Mouse (Mus musculus): Measurements from ENCODE around the gene Col2a1.

Gene Col2a1

DNA sequence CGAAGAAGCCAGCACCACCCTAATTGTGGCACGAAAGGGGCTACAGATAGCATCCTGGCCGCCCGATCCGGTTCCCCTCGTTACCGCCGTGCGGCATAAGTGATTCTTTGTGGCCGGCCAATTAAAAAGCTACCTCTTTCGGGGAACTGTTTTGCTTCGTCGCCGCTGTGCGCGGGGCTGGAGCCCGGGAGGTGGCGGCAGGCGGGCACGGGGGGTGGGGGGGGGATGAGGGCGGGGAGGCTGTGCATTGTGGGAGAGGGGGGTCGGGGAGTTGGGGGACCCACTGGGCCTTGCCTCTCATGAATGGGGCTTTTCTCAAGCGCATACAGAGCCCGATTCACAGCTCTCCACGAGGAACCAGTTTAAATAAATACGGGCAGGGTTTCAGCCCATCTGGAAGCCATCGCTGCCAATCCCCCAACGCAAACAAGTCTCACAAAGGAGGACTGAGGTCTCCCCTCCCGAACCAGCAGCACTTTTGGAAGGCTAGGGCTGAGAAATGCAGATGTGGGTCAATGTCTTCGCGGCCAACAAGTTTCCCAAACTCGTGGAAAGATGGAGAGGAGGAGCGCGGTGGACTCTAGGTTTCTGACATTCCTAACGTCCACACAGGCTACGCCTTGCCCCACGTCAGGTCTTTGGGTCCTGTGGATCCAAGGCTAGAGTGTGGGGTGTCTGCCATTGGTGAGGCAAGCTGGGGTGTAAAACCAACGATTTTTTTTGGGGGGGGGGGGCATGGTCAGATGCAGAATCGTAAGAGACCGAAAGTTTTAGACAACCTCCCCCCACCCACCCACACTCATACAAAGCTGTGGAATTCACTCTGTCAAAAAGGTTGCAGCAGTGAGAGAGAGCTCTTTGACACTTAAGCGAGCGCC lies 2.1 kb downstream of the Col2a1 start:
- DNase-seq: no peak

DNA sequence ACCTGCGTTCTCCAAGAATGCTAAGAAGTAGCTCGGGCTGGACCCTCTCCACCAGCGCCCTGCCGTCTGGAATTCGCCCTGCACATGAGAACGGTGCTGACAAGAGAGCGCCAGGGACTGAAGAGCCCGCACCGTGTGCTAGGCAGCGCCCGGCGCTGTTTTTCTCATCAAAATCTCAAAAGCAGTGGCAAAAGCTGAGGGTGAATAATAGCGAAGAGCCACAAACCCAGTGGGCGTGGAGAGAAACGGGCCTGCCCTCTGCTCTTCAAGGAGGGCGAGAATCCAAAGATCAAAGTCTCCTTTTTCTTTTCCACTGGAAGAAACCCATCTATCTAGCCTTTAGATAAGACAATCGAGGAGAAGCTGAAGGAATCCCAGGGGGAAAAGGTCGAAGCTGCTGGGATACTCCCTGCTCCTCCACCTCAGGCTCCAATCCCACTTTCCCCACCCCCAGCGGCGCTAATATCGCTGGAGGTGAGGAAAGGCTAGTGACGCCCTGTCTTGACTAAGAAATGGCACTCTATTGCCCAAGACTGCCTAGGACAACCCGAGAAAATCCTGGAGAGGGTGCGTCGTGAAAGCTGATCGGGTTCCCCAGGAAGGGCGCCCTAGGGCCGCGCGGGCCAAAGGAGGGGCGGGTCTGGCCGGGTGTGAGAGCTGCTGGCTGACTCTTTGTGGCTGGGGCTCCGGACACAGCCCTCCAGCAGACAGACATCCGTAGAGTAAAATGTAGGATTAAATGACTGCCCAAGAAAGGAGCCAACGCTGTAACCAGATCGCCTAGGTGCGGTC lies 3.0 kb downstream of the Col2a1 start:
- peak; percentile 29 for DNase-seq

DNA sequence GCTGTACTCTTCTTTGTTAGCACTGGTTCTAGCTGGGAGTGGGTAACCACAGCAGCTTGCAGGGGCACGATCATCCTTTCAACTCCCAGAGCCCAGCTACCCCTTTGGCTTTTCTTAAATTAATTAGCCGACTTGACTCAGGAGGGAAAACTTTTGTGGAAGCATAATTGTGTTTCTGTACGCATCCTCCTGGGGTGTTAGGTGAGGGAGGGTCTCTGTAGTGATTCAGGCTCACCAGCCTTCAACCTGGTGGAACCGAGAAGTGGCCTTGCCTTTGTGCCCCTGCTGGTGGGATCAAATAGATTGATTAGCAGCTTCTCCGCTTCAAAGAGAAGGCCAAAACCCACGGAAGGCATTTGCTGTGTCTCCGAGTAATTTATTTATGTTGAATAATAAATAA lies 4.5 kb downstream of the Col2a1 start:
- DNase-seq: no peak

GRCm38 (mm10) chr15:97999546-97999945 lies 4.9 kb downstream of the Col2a1 start:
- DNase-seq: no peak

- DNase-seq: peak; percentile 86
Observed at GRCm38 (mm10) chr15:97996716-97997256, 7.7 kb downstream of the Col2a1 start.

- peak; percentile 91 for DNase-seq
Observed at GRCm38 (mm10) chr15:97992712-97993286, 11.7 kb downstream of the Col2a1 start.

GRCm38 (mm10) chr15:97992027-97992711 lies 12.3 kb downstream of the Col2a1 start:
- no peak for DNase-seq

DNA sequence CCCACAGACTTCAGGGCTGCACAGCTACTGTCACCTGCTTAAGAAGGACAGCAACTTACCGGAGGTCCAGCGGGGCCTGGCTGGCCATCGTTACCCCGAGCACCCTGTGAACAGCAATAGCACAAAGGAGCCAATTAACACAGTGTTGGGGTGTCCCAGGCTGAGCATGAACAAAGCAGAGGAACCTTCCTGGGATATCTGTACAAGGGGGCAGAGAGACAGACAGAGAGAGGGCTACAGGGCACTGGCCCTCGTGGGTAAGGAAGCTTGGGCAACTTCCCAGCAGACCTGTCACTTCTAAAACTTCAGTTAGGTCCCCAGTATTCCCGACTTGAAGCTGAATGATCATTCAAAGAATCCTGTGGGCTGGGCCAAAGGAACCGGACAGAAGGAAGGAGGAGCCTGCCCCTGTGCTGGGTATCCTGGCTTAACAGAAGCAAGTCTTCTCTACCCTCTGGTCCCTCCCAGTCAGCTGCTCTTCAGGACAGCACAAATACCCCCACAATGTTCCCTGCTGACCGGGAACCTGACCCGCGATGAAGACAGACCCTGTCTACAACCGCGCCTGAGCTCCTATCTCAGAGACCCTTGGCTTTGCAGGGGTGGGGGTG lies 13.1 kb downstream of the Col2a1 start:
- no peak for DNase-seq

DNA sequence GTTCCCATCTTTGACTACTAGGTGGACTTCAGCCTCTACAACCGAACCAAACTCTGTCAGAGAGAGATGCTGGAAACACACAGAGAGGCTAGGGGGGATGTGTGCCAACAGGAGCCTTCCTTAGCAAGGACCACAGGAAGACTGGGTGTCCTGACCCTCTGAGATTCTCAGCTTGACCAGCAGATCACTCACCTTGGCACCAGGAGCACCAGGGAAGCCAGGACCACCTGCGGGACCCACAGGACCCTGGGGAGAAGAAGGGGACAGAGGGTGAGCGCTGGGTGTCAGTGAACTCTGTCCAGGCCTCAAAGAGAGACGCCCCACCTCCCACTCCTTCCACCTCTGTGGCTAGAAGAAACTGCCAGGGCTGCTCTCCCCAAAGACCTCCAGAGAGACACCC lies 13.8 kb downstream of the Col2a1 start:
- no peak for DNase-seq

DNA sequence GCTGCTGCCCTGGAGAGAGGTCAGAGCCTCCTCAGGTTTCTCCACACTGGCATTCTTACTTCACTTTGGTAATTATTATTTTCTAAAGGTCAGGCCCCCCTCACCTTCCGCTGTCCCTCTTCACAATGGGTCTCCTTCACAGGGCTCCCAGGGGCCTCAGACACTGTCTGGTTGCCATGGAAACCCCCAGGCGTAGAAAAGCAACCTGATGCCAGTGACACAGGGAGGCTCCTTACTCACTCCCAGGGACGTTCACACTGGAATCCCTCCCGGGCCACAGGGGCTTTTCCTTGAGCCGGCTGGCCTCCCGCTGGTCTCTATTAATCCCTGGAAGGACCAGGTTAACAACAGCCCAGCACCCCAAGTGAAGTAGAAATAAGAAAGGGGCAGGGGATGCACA lies 14.4 kb downstream of the Col2a1 start:
- no peak for DNase-seq

- no peak for DNase-seq
Observed at GRCm38 (mm10) chr15:97989544-97989943, 15.0 kb downstream of the Col2a1 start.

- DNase-seq: no peak
Observed at GRCm38 (mm10) chr15:97981560-97981959, 22.9 kb downstream of the Col2a1 start.

- no peak for DNase-seq
Observed at GRCm38 (mm10) chr15:97973248-97974005, 31.1 kb downstream of the Col2a1 start.

DNA sequence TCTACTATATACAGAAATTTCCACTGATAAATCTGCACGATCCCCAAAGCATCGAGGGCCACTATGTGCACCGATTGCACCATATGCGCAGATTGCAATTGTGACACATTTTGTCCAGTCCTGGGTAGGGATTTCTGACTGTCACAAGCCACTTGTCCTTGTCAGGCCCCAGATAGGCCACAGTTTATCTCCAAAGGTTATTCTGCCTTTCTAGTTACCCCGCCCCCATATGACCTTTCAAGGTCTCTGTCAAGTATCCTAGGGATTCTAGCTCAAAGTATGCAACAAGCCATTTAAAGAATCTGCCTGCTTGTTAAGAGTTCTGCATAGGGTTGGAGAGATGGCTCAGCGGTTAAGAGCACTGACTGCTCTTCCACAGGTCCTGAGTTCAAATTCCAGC lies 31.9 kb downstream of the Col2a1 start:
- DNase-seq: no peak

DNA sequence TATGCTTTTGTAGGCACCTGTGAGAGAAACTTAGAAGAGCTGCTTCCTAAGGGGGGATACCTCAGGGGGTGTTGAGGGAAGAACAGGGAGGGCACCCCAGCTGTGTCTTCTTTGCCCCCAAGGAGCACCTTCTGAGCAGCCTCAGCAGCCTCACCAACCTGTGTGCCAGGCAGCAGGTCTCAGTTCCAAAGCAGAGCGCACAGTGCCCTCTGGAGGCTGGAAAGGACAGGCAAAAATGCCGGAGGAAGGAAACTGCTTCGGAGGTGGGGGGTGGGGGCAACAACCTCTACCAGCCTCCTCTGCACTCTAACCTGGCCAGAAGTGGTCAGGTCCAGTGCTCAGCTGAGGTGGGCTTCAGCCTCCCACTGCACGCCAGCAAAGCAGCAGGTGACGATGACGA lies 34.2 kb downstream of the Col2a1 start:
- DNase-seq: peak; percentile 36

DNA sequence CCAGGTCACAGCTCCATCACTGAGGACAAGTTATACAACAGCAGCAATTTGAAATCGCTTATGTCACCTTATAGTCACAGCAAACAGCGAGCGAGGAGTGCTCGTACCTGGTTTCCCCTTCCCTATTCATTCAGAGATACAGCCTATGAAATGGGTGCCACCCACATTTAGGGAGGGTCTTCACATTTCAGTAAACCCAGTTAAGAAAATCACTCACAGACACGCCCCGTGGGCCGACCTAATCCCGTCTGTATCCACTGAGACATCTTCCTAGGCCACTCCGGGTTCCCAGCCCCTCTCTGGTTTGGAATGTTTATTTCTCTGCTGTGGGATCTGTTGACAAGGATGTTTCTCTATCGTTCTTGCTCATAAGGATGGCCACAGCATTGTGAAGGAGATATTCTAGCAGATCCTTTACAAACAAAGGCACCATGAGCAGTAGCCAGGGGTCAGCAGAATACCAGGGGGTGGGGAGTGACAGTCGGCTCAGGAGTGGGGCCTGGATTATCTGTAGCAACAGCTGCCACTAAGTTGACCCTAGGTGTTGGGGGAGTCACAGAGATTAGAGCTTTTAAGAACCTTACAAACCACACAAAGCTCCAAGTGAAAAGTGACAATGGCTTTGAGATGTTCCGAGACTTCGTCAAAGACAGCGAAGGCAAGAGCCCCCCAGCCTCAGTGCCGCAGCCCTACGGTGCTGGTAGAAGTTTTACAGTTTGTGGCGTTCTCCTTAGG lies 39.0 kb downstream of the Col2a1 start:
- no peak for DNase-seq

DNA sequence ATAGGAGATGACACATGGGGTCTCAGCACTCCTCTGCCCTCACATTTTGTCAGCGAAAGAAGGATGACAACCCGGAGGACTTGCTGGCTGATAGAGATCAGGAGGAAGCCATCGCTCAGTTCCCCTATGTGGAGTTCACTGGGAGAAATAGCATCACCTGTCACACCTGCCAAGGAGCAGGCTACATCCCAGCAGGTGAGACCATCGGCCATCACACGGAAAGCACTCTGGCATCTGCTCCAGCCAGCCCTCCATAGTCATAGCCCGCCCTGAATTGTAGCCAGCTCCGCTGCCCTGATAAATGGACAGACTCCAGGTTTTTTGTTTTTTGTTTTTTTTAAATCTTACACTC lies 39.7 kb downstream of the Col2a1 start:
- DNase-seq: no peak

- peak; percentile 93 for DNase-seq
Observed at GRCm38 (mm10) chr15:97963989-97964835, 40.3 kb downstream of the Col2a1 start, which contains the start of gene Tmem106c. Gene Tmem106c (plus strand): TSS chr15:97964200.

GRCm38 (mm10) chr15:97963329-97963988 lies 41.0 kb downstream of the Col2a1 start:
- no peak for DNase-seq

Measured in lung, postnatal 10 days (tissue).